Mouse (Mus musculus): ENCODE data around the gene Gm21454. TPM values are rescaled to one million over a fixed set of nuclear protein-coding genes. Genes with fewer than 3 reads are reported as not detected.
"Not testable (repeated sequence)": the region's sequence is repeated elsewhere in the genome, so short reads cannot be mapped to it uniquely, and the experiment has no call there.

Gene Gm21454
- not detected in 2 replicates for polyA plus RNA-seq (2015; fragmentation: Nextera tagmentation; extraction: Ambion mirVana)

GRCm38 (mm10) chrY:13252091-13252490 lies at the start of gene Gm21454, which contains the start of gene Gm21440:
Gene Gm21454 (plus strand): TSS chrY:13252442.
Gene Gm21440 (plus strand): TSS chrY:13252391.
- ATAC-seq (ENCODE audit: insufficient read depth, low FRiP score), result not testable (repeated sequence)

GRCm38 (mm10) chrY:13223828-13224227 lies 28.4 kb upstream of the Gm21454 start, which contains the start of gene Gm21828:
Gene Gm21828 (minus strand): TSS chrY:13223928.
- ATAC-seq (ENCODE audit: insufficient read depth, low FRiP score); H3K27ac ChIP-seq (ENCODE audit: low read length); H3K36me3 ChIP-seq (ENCODE audit: control insufficient read depth, insufficient read depth, low read length); H3K9ac ChIP-seq (ENCODE audit: low read length); H3K4me3 ChIP-seq (replicated peaks; ENCODE audit: low read length); H3K4me2 ChIP-seq (ENCODE audit: low read depth, low read length); H3K4me1 ChIP-seq (ENCODE audit: control insufficient read depth, insufficient read depth, low read length); H3K9me3 ChIP-seq (replicated peaks; ENCODE audit: control insufficient read depth, low read length); H3K27me3 ChIP-seq (ENCODE audit: control insufficient read depth, insufficient read depth, low read length): not testable (repeated sequence)
- WGBS, result no CpG with 5 or more reads among the region's 3 CpGs

More at GRCm38 (mm10) chrY:13252091-13252490, at the start of gene Gm21454, which contains the start of gene Gm21440:
- not testable (repeated sequence) for H3K4me2 ChIP-seq (ENCODE audit: low read depth, low read length); H3K27ac ChIP-seq (ENCODE audit: low read length); H3K4me1 ChIP-seq (ENCODE audit: control insufficient read depth, insufficient read depth, low read length); H3K36me3 ChIP-seq (ENCODE audit: control insufficient read depth, insufficient read depth, low read length); H3K27me3 ChIP-seq (ENCODE audit: control insufficient read depth, insufficient read depth, low read length); H3K4me3 ChIP-seq (replicated peaks; ENCODE audit: low read length); H3K9ac ChIP-seq (ENCODE audit: low read length); H3K9me3 ChIP-seq (replicated peaks; ENCODE audit: control insufficient read depth, low read length)

GRCm38 (mm10) chrY:13348963-13349362 lies 96.7 kb downstream of the Gm21454 start, which contains the start of gene Gm21725:
Gene Gm21725 (minus strand): TSS chrY:13349063.
- not testable (repeated sequence) for H3K4me1 ChIP-seq (ENCODE audit: control insufficient read depth, insufficient read depth, low read length); ATAC-seq (ENCODE audit: insufficient read depth, low FRiP score); H3K27me3 ChIP-seq (ENCODE audit: control insufficient read depth, insufficient read depth, low read length); H3K9ac ChIP-seq (ENCODE audit: low read length); H3K4me3 ChIP-seq (replicated peaks; ENCODE audit: low read length); H3K36me3 ChIP-seq (ENCODE audit: control insufficient read depth, insufficient read depth, low read length); H3K9me3 ChIP-seq (replicated peaks; ENCODE audit: control insufficient read depth, low read length); H3K4me2 ChIP-seq (ENCODE audit: low read depth, low read length); H3K27ac ChIP-seq (ENCODE audit: low read length)
- no CpG with 5 or more reads among the region's 3 CpGs for WGBS

Other genes with a start within 250 kb of the Gm21454 start
- gene Gm20807, start 209.6 kb upstream of the Gm21454 start, polyA plus RNA-seq (2015; fragmentation: Nextera tagmentation; extraction: Ambion mirVana), result not detected in 2 replicates
- gene Gm21891, start 119.0 kb upstream of the Gm21454 start, polyA plus RNA-seq (2015; fragmentation: Nextera tagmentation; extraction: Ambion mirVana), result not detected in 2 replicates
- gene Gm21425, start 90.5 kb upstream of the Gm21454 start, polyA plus RNA-seq (2015; fragmentation: Nextera tagmentation; extraction: Ambion mirVana), result not detected in 2 replicates
- not detected in 2 replicates for gene Gm21828, start 28.5 kb upstream of the Gm21454 start, polyA plus RNA-seq (2015; fragmentation: Nextera tagmentation; extraction: Ambion mirVana)
- gene Gm21440, start 51 bp upstream of the Gm21454 start, polyA plus RNA-seq (2015; fragmentation: Nextera tagmentation; extraction: Ambion mirVana), result not detected in 2 replicates
- not detected in 2 replicates for gene Gm21725, start 96.6 kb downstream of the Gm21454 start, polyA plus RNA-seq (2015; fragmentation: Nextera tagmentation; extraction: Ambion mirVana)
- not detected in 2 replicates for gene Gm21866, start 213.1 kb downstream of the Gm21454 start, polyA plus RNA-seq (2015; fragmentation: Nextera tagmentation; extraction: Ambion mirVana)
- not detected in 2 replicates for gene Gm20773, start 241.6 kb downstream of the Gm21454 start, polyA plus RNA-seq (2015; fragmentation: Nextera tagmentation; extraction: Ambion mirVana)

Data from stomach, embryonic 16.5 days (tissue).